Mouse (Mus musculus) spleen, postnatal 4 days (tissue): ENCODE measurements around the gene Sfxn1.

ENCODE experiments used
- DNase-seq, 2 experiments: peaks; one replicate each; pipeline ENCODE4 v3.0.0; 2022; ENCODE audit warnings: low spot score in 2 of 2

The Sfxn1 gene

GRCm38 (mm10) chr13:54137756-54138410 lies 66.2 kb downstream of the Sfxn1 start:
- DNase-seq = no peak

DNA sequence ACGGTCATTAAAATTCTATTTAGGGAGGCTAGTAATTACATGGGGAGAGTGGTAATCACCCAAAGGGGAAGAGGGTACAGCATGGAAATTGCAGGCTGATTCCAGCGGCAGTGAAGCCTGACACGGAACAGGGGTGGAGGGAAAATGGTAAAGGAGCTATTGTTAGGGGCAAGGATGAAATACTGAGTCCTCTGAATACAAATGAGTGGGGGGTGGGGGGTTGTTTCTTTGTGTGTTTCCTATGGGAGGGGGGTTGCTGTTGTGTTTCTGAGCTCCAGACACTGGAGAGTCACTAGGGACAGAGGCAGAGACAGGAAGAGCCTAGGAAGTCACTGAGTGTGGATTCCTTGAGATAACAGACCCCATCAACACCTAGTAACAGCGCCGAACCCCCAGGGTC lies 72.1 kb downstream of the Sfxn1 start:
- no peak for DNase-seq

GRCm38 (mm10) chr13:54144624-54145023 lies 73.0 kb downstream of the Sfxn1 start:
- no peak for DNase-seq

GRCm38 (mm10) chr13:54147328-54147727 lies 75.7 kb downstream of the Sfxn1 start:
- no peak for DNase-seq

- no peak for DNase-seq
Observed at GRCm38 (mm10) chr13:54152421-54152820, 80.8 kb downstream of the Sfxn1 start.

DNA sequence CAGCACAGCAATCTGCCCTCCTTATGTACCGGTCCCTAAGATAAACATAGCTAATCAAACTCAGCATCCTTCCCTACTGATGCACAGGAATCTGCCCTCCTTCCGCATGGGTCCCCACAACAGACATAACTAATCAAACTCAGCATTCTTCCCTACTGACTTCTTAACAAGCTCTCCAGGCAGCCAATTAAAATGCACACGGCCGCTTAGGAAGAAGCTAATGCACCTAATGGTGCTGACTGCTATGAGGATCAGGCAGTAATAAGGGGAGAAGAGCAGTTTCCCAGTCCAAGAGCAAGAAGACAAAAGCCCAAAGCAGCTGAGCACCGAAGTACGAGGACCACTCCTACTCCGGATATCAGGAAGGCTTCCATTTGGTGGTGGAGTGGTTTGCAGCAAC lies 81.2 kb downstream of the Sfxn1 start:
- DNase-seq = no peak

- DNase-seq = no peak
Observed at GRCm38 (mm10) chr13:54153672-54154218, 82.1 kb downstream of the Sfxn1 start.

DNA sequence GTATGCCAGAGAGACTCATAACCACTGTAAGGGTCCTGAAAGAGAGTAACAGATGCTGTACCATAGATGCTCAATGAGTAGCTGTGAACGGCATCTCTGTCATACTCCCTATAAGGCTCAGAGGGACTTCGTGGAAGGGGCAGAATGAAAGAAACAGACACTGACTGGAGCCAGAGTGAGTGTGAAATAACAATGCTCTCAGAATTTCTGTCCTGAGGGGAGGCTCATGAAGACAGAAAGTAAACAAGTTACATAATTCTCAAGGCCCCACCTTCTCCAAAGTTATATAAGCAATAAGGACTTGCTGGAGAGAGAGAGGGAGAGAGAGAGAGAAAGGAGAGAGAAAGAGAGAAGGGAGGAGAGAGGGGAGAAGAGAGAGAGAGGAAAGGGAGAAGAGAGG lies 84.2 kb downstream of the Sfxn1 start:
- no peak for DNase-seq
